ENCODE assay signal across 14 mouse cellular contexts in genomic region chr3:144411650-144412278, GRCm38 (mm10).
DNase-seq lines count a peak whose midpoint lies in the region; ATAC-seq and TF ChIP-seq lines count a peak whose summit lies in the region.
"Had no signal": no experiment of that assay in that cellular context is flagged by ENCODE, and none has a peak within 500 bp of the region (broad histone marks: within the 10 kb centered on the region; RNA-seq: fewer than 3 reads in every experiment).

No protein-coding gene starts in this region.

- no peak for ATAC-seq in midbrain, embryonic 13.5 days
- ATAC-seq in embryonic facial prominence, embryonic 12.5 days (ENCODE audit: insufficient number of reproducible peaks, insufficient read depth, low FRiP score, low TSS enrichment) = peak; percentile 18; the same call in 1 of the 2 replicates
- no peak for ATAC-seq in liver, postnatal 0 days

- H3K27me3 ChIP-seq in midbrain, embryonic 10.5 days (ENCODE audit: low read depth, poor library complexity, severe bottlenecking) = peaks cover 6% of the 10 kb centered on the region; the same call in 1 of the 2 replicates
- H3K27me3 ChIP-seq in midbrain, embryonic 13.5 days = no peaks in the 10 kb centered on the region
- H3K27me3 ChIP-seq in embryonic facial prominence, embryonic 12.5 days = no peaks in the 10 kb centered on the region
- H3K27me3 ChIP-seq in liver, postnatal 0 days (ENCODE audit: insufficient read depth, low read length) = no peaks in the 10 kb centered on the region

- TF ChIP-seq EP300 in liver, postnatal 0 days (IDR thresholded peaks at IDR 0.05; ENCODE audit: low read depth) = no peak

- H3K4me3 ChIP-seq in midbrain, embryonic 10.5 days = no peak overlapping the region
- no peak overlapping the region for H3K4me3 ChIP-seq in midbrain, embryonic 13.5 days (replicated peaks)
- H3K4me3 ChIP-seq in ES-E14 (ENCODE audit: insufficient read depth in 1 of 2, low read depth in 1 of 2, low read length in 2 of 2, poor library complexity in 1 of 2, severe bottlenecking in 1 of 2) = no peak overlapping the region
- no peak overlapping the region for H3K4me3 ChIP-seq in embryonic facial prominence, embryonic 12.5 days
- no peak overlapping the region for H3K4me3 ChIP-seq in liver, postnatal 0 days (ENCODE audit: low read depth, low read length)
- H3K4me3 ChIP-seq: limb, embryonic 13.5 days had no signal

- H3K9me3 ChIP-seq in midbrain, embryonic 10.5 days (replicated peaks) = no peaks in the 10 kb centered on the region; the same call in 1 of the 2 replicates
- no peaks in the 10 kb centered on the region for H3K9me3 ChIP-seq in midbrain, embryonic 13.5 days
- H3K9me3 ChIP-seq in ES-E14 (ENCODE audit: control insufficient read depth, insufficient read depth, low read depth, low read length) = no peaks in the 10 kb centered on the region
- H3K9me3 ChIP-seq in embryonic facial prominence, embryonic 12.5 days = no peaks in the 10 kb centered on the region
- no peaks in the 10 kb centered on the region for H3K9me3 ChIP-seq in liver, postnatal 0 days (ENCODE audit: low read length)
- H3K9me3 ChIP-seq: limb, embryonic 13.5 days had no signal

- H3K27ac ChIP-seq in midbrain, embryonic 10.5 days (replicated peaks) = peak overlapping the region; percentile 56
- no peak overlapping the region for H3K27ac ChIP-seq in midbrain, embryonic 13.5 days
- H3K27ac ChIP-seq in ES-E14 (ENCODE audit: insufficient read depth, low read depth, low read length, poor library complexity, severe bottlenecking) = peak overlapping the region; percentile 91; the same call in 1 of the 2 replicates
- peak overlapping the region; percentile 69 for H3K27ac ChIP-seq in embryonic facial prominence, embryonic 12.5 days
- H3K27ac ChIP-seq in liver, postnatal 0 days (ENCODE audit: low read depth) = no peak overlapping the region
- H3K27ac ChIP-seq: limb, embryonic 13.5 days had no signal

- 5% methylated on average over 8 of the region's 8 CpGs for WGBS in midbrain, embryonic 10.5 days
- WGBS in midbrain, embryonic 13.5 days = 6% methylated on average over 8 of the region's 8 CpGs
- WGBS in embryonic facial prominence, embryonic 12.5 days = 9% methylated on average over 8 of the region's 8 CpGs
- WGBS in liver, postnatal 0 days (ENCODE audit: insufficient replicate concordance) = 31% methylated on average over 8 of the region's 8 CpGs

- in situ Hi-C loops in ES-E14 (cut with MboI; ENCODE audit: low sequenced_read_pairs in 2 of 2, unreplicated experiment in 2 of 2) = no loop called here

- H3K4me2 ChIP-seq in midbrain, embryonic 13.5 days (replicated peaks) = no peak overlapping the region
- H3K4me2 ChIP-seq in embryonic facial prominence, embryonic 12.5 days (replicated peaks) = peak overlapping the region; percentile 24; the same call in 1 of the 2 replicates
- no peak overlapping the region for H3K4me2 ChIP-seq in liver, postnatal 0 days (ENCODE audit: low read depth, low read length)

- no peak overlapping the region for H3K9ac ChIP-seq in midbrain, embryonic 13.5 days (replicated peaks)
- peak overlapping the region; percentile 45; the same call in 1 of the 2 replicates for H3K9ac ChIP-seq in ES-E14 (ENCODE audit: insufficient read depth, low read depth, low read length, poor library complexity, severe bottlenecking)
- H3K9ac ChIP-seq in embryonic facial prominence, embryonic 12.5 days = no peak overlapping the region
- no peak overlapping the region for H3K9ac ChIP-seq in liver, postnatal 0 days (replicated peaks)
- H3K9ac ChIP-seq: limb, embryonic 13.5 days had no signal

- DNase-seq in midbrain, embryonic 10.5 days (ENCODE audit: low spot score) = peak; percentile 29
- DNase-seq in ES-E14 (ENCODE audit: low read depth, low spot score) = no peak
- peak; percentile 44 for DNase-seq in naive thymus-derived CD4-positive, alpha-beta T cell, adult 2 months (ENCODE audit: low read depth)
- DNase-seq in adipocyte (ENCODE audit: low spot score) = no peak
- DNase-seq in liver, postnatal 0 days = no peak
- DNase-seq: cerebellum, adult 11 months; cerebellum, postnatal 36 days; gastrocnemius, postnatal 14 days; heart, postnatal 4 days; kidney, adult 11 months; kidney, postnatal 36 days had no signal

- no peak for TF ChIP-seq CTCF in liver, postnatal 0 days (IDR thresholded peaks at IDR 0.05; ENCODE audit: low read depth)

- H3K36me3 ChIP-seq in midbrain, embryonic 10.5 days = no peaks in the 10 kb centered on the region
- no peaks in the 10 kb centered on the region for H3K36me3 ChIP-seq in midbrain, embryonic 13.5 days
- H3K36me3 ChIP-seq in ES-E14 (ENCODE audit: control insufficient read depth, insufficient read depth, low read length, poor library complexity, severe bottlenecking) = no peaks in the 10 kb centered on the region
- no peaks in the 10 kb centered on the region for H3K36me3 ChIP-seq in embryonic facial prominence, embryonic 12.5 days
- H3K36me3 ChIP-seq in liver, postnatal 0 days (replicated peaks; ENCODE audit: insufficient read depth, low read length) = no peaks in the 10 kb centered on the region
- H3K36me3 ChIP-seq: limb, embryonic 13.5 days had no signal

- peaks cover 34% of the 10 kb centered on the region for H3K4me1 ChIP-seq in midbrain, embryonic 10.5 days
- H3K4me1 ChIP-seq in midbrain, embryonic 13.5 days (replicated peaks) = peaks cover 30% of the 10 kb centered on the region
- H3K4me1 ChIP-seq in ES-E14 (ENCODE audit: control insufficient read depth in 2 of 2, insufficient read depth in 2 of 2, low read length in 2 of 2, poor library complexity in 1 of 2) = peaks cover 0 to 9% of the 10 kb centered on the region in 2 experiments; a peak in 1 of 4 replicates
- H3K4me1 ChIP-seq in embryonic facial prominence, embryonic 12.5 days = peaks cover 22% of the 10 kb centered on the region
- no peaks in the 10 kb centered on the region for H3K4me1 ChIP-seq in liver, postnatal 0 days (ENCODE audit: insufficient read depth)

TF ChIP-seq in ES-E14, 5 proteins besides CTCF, POLR2A, EP300 and RAD21:
- TF ChIP-seq ZNF384 (IDR thresholded peaks at IDR 0.05; ENCODE audit: low read depth, low read length) = no peak
- no peak for TF ChIP-seq MAFK (IDR thresholded peaks at IDR 0.05; ENCODE audit: insufficient read depth, low read depth, low read length)
- no peak for TF ChIP-seq ZC3H11A (IDR thresholded peaks at IDR 0.05; ENCODE audit: borderline replicate concordance, low read depth, low read length)
TF ChIP-seq in ES-E14: peak in this region for 0.

Comparison
In these comparisons a context has a peak if more than half of its experiments do, and no peak if none do; other contexts are left out.
1. H3K27ac ChIP-seq: peak in midbrain, embryonic 10.5 days (single experiment), ES-E14 (single experiment) and embryonic facial prominence, embryonic 12.5 days (single experiment); none in midbrain, embryonic 13.5 days (single experiment) and liver, postnatal 0 days (single experiment).
2. DNase-seq: peak in midbrain, embryonic 10.5 days (single experiment) and naive thymus-derived CD4-positive, alpha-beta T cell, adult 2 months (single experiment); none in ES-E14 (single experiment), adipocyte (single experiment) and liver, postnatal 0 days (single experiment).